Comparison of ENCODE assay signal across 15 mouse cellular contexts in genomic region chr6:128107698-128108097, GRCm38 (mm10). TPM values are rescaled to one million over a fixed set of nuclear protein-coding genes. Genes with fewer than 3 reads are reported as not detected.
DNase-seq lines count a peak whose midpoint lies in the region; ATAC-seq lines count a peak whose summit lies in the region.
"Had no signal": no experiment of that assay in that cellular context is flagged by ENCODE, and none has a peak within 500 bp of the region (broad histone marks: within the 10 kb centered on the region; RNA-seq: fewer than 3 reads in every experiment).

No protein-coding gene starts in this region.

- intact Hi-C loops in heart, postnatal 14 days (cut with DNase I) = no loop called here

- no peak for ATAC-seq in heart, embryonic 13.5 days (ENCODE audit: extremely low read depth, insufficient number of reproducible peaks, low FRiP score, low TSS enrichment)
- no peak for ATAC-seq in midbrain, embryonic 15.5 days (replicated peaks)
- ATAC-seq in embryonic facial prominence, embryonic 13.5 days (ENCODE audit: insufficient number of reproducible peaks, insufficient read depth, low FRiP score, low TSS enrichment, low read depth) = no peak
- peak; percentile 59 for ATAC-seq in monocyte, adult 5-6 weeks (replicated peaks; ENCODE audit: insufficient number of reproducible peaks, low FRiP score, low TSS enrichment, poor library complexity, severe bottlenecking)
- no peak for ATAC-seq in cerebellum, adult (ENCODE audit: insufficient number of reproducible peaks, low FRiP score, low TSS enrichment)
- ATAC-seq: CD4-positive, CD25-positive, alpha-beta regulatory T cell, adult 4 months; intestine, postnatal 0 days had no signal

- no peak overlapping the region for H3K9ac ChIP-seq in heart, embryonic 13.5 days
- H3K9ac ChIP-seq in midbrain, embryonic 15.5 days = no peak overlapping the region
- H3K9ac ChIP-seq in embryonic facial prominence, embryonic 13.5 days = 0 out of 2 replicates have a peak overlapping the region, but pooled peaks have one; percentile 44
- H3K9ac ChIP-seq: hindbrain, embryonic 12.5 days; liver, embryonic 13.5 days had no signal

- H3K9me3 ChIP-seq in heart, embryonic 13.5 days = no peaks in the 10 kb centered on the region
- H3K9me3 ChIP-seq in midbrain, embryonic 10.5 days (replicated peaks) = no peaks in the 10 kb centered on the region
- no peaks in the 10 kb centered on the region for H3K9me3 ChIP-seq in midbrain, embryonic 15.5 days
- H3K9me3 ChIP-seq in embryonic facial prominence, embryonic 13.5 days = no peaks in the 10 kb centered on the region
- H3K9me3 ChIP-seq: hindbrain, embryonic 12.5 days; liver, embryonic 13.5 days had no signal

- H3K4me2 ChIP-seq in heart, embryonic 13.5 days = no peak overlapping the region
- no peak overlapping the region for H3K4me2 ChIP-seq in midbrain, embryonic 15.5 days
- H3K4me2 ChIP-seq in embryonic facial prominence, embryonic 13.5 days = no peak overlapping the region
- H3K4me2 ChIP-seq: hindbrain, embryonic 12.5 days; liver, embryonic 13.5 days had no signal

- H3K4me1 ChIP-seq in heart, embryonic 13.5 days = peaks cover 83% of the 10 kb centered on the region
- peaks cover 49% of the 10 kb centered on the region for H3K4me1 ChIP-seq in midbrain, embryonic 10.5 days
- H3K4me1 ChIP-seq in midbrain, embryonic 15.5 days = peaks cover 25% of the 10 kb centered on the region
- H3K4me1 ChIP-seq in embryonic facial prominence, embryonic 13.5 days = peaks cover 83% of the 10 kb centered on the region

- 69% methylated on average over 8 of the region's 8 CpGs for WGBS in heart, embryonic 13.5 days
- WGBS in midbrain, embryonic 10.5 days = 86% methylated on average over 8 of the region's 8 CpGs
- WGBS in midbrain, embryonic 15.5 days = 70% methylated on average over 8 of the region's 8 CpGs
- WGBS in embryonic facial prominence, embryonic 13.5 days = 48% methylated on average over 8 of the region's 8 CpGs

- H3K36me3 ChIP-seq in heart, embryonic 13.5 days = no peaks in the 10 kb centered on the region
- H3K36me3 ChIP-seq in midbrain, embryonic 10.5 days = no peaks in the 10 kb centered on the region
- no peaks in the 10 kb centered on the region for H3K36me3 ChIP-seq in midbrain, embryonic 15.5 days (replicated peaks)
- no peaks in the 10 kb centered on the region for H3K36me3 ChIP-seq in embryonic facial prominence, embryonic 13.5 days
- H3K36me3 ChIP-seq: hindbrain, embryonic 12.5 days; liver, embryonic 13.5 days had no signal

- H3K27me3 ChIP-seq in heart, embryonic 13.5 days (replicated peaks) = no peaks in the 10 kb centered on the region
- H3K27me3 ChIP-seq in midbrain, embryonic 10.5 days (ENCODE audit: low read depth, poor library complexity, severe bottlenecking) = no peaks in the 10 kb centered on the region
- no peaks in the 10 kb centered on the region for H3K27me3 ChIP-seq in midbrain, embryonic 15.5 days (replicated peaks)
- no peaks in the 10 kb centered on the region for H3K27me3 ChIP-seq in embryonic facial prominence, embryonic 13.5 days
- H3K27me3 ChIP-seq: hindbrain, embryonic 12.5 days; liver, embryonic 13.5 days; Patski had no signal

- no peak overlapping the region for H3K4me3 ChIP-seq in heart, embryonic 13.5 days
- H3K4me3 ChIP-seq in midbrain, embryonic 10.5 days = no peak overlapping the region
- no peak overlapping the region for H3K4me3 ChIP-seq in midbrain, embryonic 15.5 days
- H3K4me3 ChIP-seq in embryonic facial prominence, embryonic 13.5 days = no peak overlapping the region
- H3K4me3 ChIP-seq: hindbrain, embryonic 12.5 days; liver, embryonic 13.5 days had no signal

- DNase-seq in heart, postnatal 14 days = no peak
- no peak for DNase-seq in midbrain, embryonic 10.5 days (ENCODE audit: low spot score)
- DNase-seq in Muller cell, postnatal 12 days (ENCODE audit: inconsistent ontology term) = no peak
- DNase-seq: kidney, postnatal 36 days; liver, embryonic 13.5 days; lung, postnatal 14 days had no signal

- peak overlapping the region; percentile 39; the same call in 1 of the 2 replicates for H3K27ac ChIP-seq in heart, embryonic 13.5 days (replicated peaks)
- peak overlapping the region; percentile 19; the same call in 1 of the 2 replicates for H3K27ac ChIP-seq in midbrain, embryonic 10.5 days (replicated peaks)
- H3K27ac ChIP-seq in midbrain, embryonic 15.5 days = no peak overlapping the region
- H3K27ac ChIP-seq in embryonic facial prominence, embryonic 13.5 days = peak overlapping the region; percentile 60
- H3K27ac ChIP-seq: hindbrain, embryonic 12.5 days; liver, embryonic 13.5 days had no signal

RNA-seq across cellular contexts. Expression of gene Tspan9, which starts 35.7 kb away (rescaled TPM):
- polyA plus RNA-seq in heart, embryonic 13.5 days (2015; fragmentation: Nextera tagmentation; extraction: Ambion mirVana) = 127 and 140 TPM in 2 replicates
- total RNA-seq in heart, postnatal 14 days (2021) = 100 to 1,000 TPM; 105 to 126 TPM
- polyA plus RNA-seq in midbrain, embryonic 10.5 days (2016; fragmentation: Nextera tagmentation; extraction: Ambion mirVana) = 48.0 and 52.6 TPM in 2 replicates
- polyA plus RNA-seq in midbrain, embryonic 15.5 days (2015; fragmentation: Nextera tagmentation; extraction: Ambion mirVana) = 33.9 and 42.1 TPM in 2 replicates
- polyA plus RNA-seq in embryonic facial prominence, embryonic 13.5 days (2015; fragmentation: Nextera tagmentation; extraction: Ambion mirVana) = 115 and 116 TPM in 2 replicates
- total RNA-seq in monocyte, adult 5-6 weeks (2017) = 0.67 to 5.3 TPM (median 3.0 TPM) in 3 replicates
